Comparison of ENCODE assay signal across 10 mouse cellular contexts in genomic region chr7:74369657-74370056, GRCm38 (mm10).
A peak's percentile ranks its signal among the peaks of the same experiment; 100 is the strongest.
DNase-seq lines count a peak whose midpoint lies in the region; TF ChIP-seq lines count a peak whose summit lies in the region.
"Had no signal": no experiment of that assay in that cellular context is flagged by ENCODE, and none has a peak within 500 bp of the region (broad histone marks: within the 10 kb centered on the region; RNA-seq: fewer than 3 reads in every experiment).

No protein-coding gene starts in this region.

- no peak overlapping the region for H3K4me3 ChIP-seq in gastrocnemius, adult 2 months
- H3K4me3 ChIP-seq in embryonic facial prominence, embryonic 10.5 days: no peak overlapping the region
- H3K4me3 ChIP-seq in small intestine, adult 2 months (ENCODE audit: low read depth, low read length): no peak overlapping the region
- H3K4me3 ChIP-seq: heart, embryonic 15.5 days; megakaryocyte, embryonic 14.5 days had no signal

- 65% methylated on average over 4 of the region's 4 CpGs for WGBS in embryonic facial prominence, embryonic 10.5 days
- WGBS in small intestine, adult 2 months: 71% methylated on average over 4 of the region's 4 CpGs

- H3K4me1 ChIP-seq in embryonic facial prominence, embryonic 10.5 days: peaks cover 34% of the 10 kb centered on the region
- H3K4me1 ChIP-seq in small intestine, adult 2 months (ENCODE audit: control insufficient read depth, insufficient read depth, insufficient read length, low read length): peaks cover 16% of the 10 kb centered on the region; the same call in 1 of the 2 replicates

- peak; percentile 56 for TF ChIP-seq CTCF in gastrocnemius, adult 2 months (IDR thresholded peaks at IDR 0.05)
- TF ChIP-seq CTCF in small intestine, adult 2 months (IDR thresholded peaks at IDR 0.05; ENCODE audit: extremely low read depth, insufficient read length, insufficient replicate concordance, low read depth, low read length): peak; percentile 15; the same call in 1 of the 2 replicates

- no peaks in the 10 kb centered on the region for H3K27me3 ChIP-seq in embryonic facial prominence, embryonic 10.5 days (replicated peaks; ENCODE audit: low read depth, poor library complexity, severe bottlenecking)
- no peaks in the 10 kb centered on the region for H3K27me3 ChIP-seq in small intestine, adult 2 months (ENCODE audit: control insufficient read depth, insufficient read depth, low read length)
- H3K27me3 ChIP-seq: heart, embryonic 15.5 days had no signal

- DNase-seq in gastrocnemius, adult 2 months: peak; percentile 45
- DNase-seq in gastrocnemius, postnatal 36 days: no peak
- DNase-seq in ovary, postnatal 14 days (ENCODE audit: low spot score): peak; percentile 27
- DNase-seq in ovary, postnatal 10 days (ENCODE audit: low spot score): no peak
- peak; percentile 45 for DNase-seq in embryonic facial prominence, embryonic 10.5 days (ENCODE audit: low spot score)
- DNase-seq in yolk sac, embryonic 10.5 days (ENCODE audit: low spot score): no peak
- no peak for DNase-seq in layer of hippocampus, postnatal 36 days

- no peaks in the 10 kb centered on the region for H3K9me3 ChIP-seq in embryonic facial prominence, embryonic 10.5 days
- H3K9me3 ChIP-seq: heart, embryonic 15.5 days; megakaryocyte, embryonic 14.5 days had no signal

- H3K27ac ChIP-seq in gastrocnemius, adult 2 months: no peak overlapping the region
- H3K27ac ChIP-seq in embryonic facial prominence, embryonic 10.5 days (replicated peaks): no peak overlapping the region
- no peak overlapping the region for H3K27ac ChIP-seq in small intestine, adult 2 months (ENCODE audit: insufficient read depth, low read depth, low read length)
- H3K27ac ChIP-seq: heart, embryonic 15.5 days had no signal

- TF ChIP-seq POLR2A in small intestine, adult 2 months (IDR thresholded peaks at IDR 0.05; ENCODE audit: low read depth, low read length): no peak

- H3K36me3 ChIP-seq in embryonic facial prominence, embryonic 10.5 days (replicated peaks): no peaks in the 10 kb centered on the region
- no peaks in the 10 kb centered on the region for H3K36me3 ChIP-seq in small intestine, adult 2 months (ENCODE audit: control insufficient read depth, insufficient read depth, low read length)
- H3K36me3 ChIP-seq: heart, embryonic 15.5 days had no signal

- intact Hi-C loops in gastrocnemius, adult 2 months (cut with DNase I): loop anchor here (2.0 to 5.0 kb wide), 3 partner anchors 185 to 498 kb away; partner anchors contain the start of gene Slco3a1
- intact Hi-C loops in gastrocnemius, postnatal 36 days (cut with DNase I): loop anchor here (1.0 to 10.0 kb wide), 4 partner anchors 185 to 744 kb away; partner anchors contain the start of gene Slco3a1

Comparison
In these comparisons a context has a peak if more than half of its experiments do, and no peak if none do; other contexts are left out.
1. DNase-seq: peak in gastrocnemius, adult 2 months (single experiment), ovary, postnatal 14 days (single experiment) and embryonic facial prominence, embryonic 10.5 days (single experiment); none in gastrocnemius, postnatal 36 days (0 of 2), ovary, postnatal 10 days (single experiment), yolk sac, embryonic 10.5 days (single experiment) and layer of hippocampus, postnatal 36 days (0 of 2).